Mouse (Mus musculus) naive thymus-derived CD4-positive, alpha-beta T cell, adult 2 months (primary cell): ENCODE measurements at regions not wholly inside any gene's neighbourhood (a gene's known extent, or its start where the extent isn't known, plus 50 kb on each side); places are given as distances from the start of the nearest gene placed in this dataset.

ENCODE experiments used
- DNase-seq: peaks from one replicate; pipeline ENCODE4 v3.0.0-alpha.2; 2011; ENCODE audit warnings: low read depth

DNA sequence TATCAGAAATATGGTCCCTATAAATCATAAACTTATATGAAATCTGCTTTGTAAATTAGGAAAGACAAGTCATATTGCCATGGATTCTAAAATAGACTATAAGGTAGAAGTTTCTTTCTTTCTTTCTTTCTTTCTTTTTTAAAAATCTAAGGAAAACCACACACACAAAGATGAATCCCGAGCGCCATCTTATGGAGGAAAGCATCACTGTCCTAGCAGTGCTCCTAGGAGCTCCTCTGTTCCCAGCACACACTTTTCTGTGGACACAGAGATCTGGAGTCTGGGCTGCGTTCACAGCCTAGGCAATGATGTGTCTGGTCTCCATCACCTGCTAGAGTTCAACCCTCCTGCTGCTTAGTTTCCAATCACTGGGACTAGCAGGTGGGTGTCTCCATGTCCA, 65.2 kb upstream of the Slc22a22 start:
- DNase-seq: no peak

DNA sequence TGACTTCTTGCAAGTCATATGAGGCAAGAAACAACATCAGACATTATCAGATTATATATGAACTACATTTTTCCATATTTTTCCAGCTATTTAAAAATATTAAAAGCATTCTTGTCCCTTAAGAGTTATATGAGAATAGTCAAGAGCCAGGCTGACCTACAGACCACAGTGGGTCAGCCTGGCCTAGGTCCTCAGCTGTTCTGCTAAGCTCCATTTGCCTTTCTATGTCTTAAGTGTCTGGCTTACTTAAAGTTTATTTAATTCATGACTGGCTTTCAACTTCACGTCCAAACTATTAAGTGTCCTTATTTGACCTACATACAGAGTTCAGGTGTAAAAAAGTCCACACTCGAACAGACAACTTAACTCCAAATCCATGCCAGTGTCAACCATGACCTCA, 58.1 kb upstream of the Slc22a22 start:
- DNase-seq: no peak
